Mouse (Mus musculus) liver, embryonic 13.5 days (tissue): ENCODE results near the gene Pdcd1lg2. TPM values are rescaled to one million over a fixed set of nuclear protein-coding genes. Genes with fewer than 3 reads are reported as not detected.
A peak's percentile ranks its signal among the peaks of the same experiment; 100 is the strongest.

Experiments
- ATAC-seq: fragments of 200-750 bp; cut with Nextera tagmentation; 2 replicates; pipeline ENCODE4 v1.8.0; 2017; ENCODE audit warnings: low read depth, mild to moderate bottlenecking, moderate number of reproducible peaks, moderate library complexity
- DNase-seq: peaks from one replicate; pipeline ENCODE4 v3.0.0; 2022
- H3K27ac ChIP-seq: fragments of 300-500 bp; sonication (generic); 2 replicates; pipeline ENCODE4 v1.5.1; 2015; ENCODE audit warnings: moderate library complexity, mild to moderate bottlenecking, inconsistent platforms
- H3K27me3 ChIP-seq: fragments of 300-500 bp; sonication (generic); 2 replicates; pipeline ENCODE4 v1.6.1; 2015; ENCODE audit warnings: mild to moderate bottlenecking, inconsistent platforms
- H3K36me3 ChIP-seq: fragments of 300-500 bp; sonication (generic); 2 replicates; pipeline ENCODE4 v1.6.1; 2015; ENCODE audit warnings: mild to moderate bottlenecking, inconsistent platforms
- H3K4me1 ChIP-seq: fragments of 300-500 bp; sonication (generic); replicated peaks from 2 replicates; pipeline ENCODE4 v1.6.1; 2015; ENCODE audit warnings: inconsistent platforms
- H3K4me2 ChIP-seq: fragments of 300-500 bp; sonication (generic); 2 replicates; pipeline ENCODE4 v1.6.1; 2015; ENCODE audit warnings: inconsistent platforms, mild to moderate bottlenecking, moderate library complexity
- H3K4me3 ChIP-seq: fragments of 300-500 bp; sonication (generic); replicated peaks from 2 replicates; pipeline ENCODE4 v1.5.1; 2015; ENCODE audit warnings: mild to moderate bottlenecking, inconsistent platforms
- H3K9ac ChIP-seq: fragments of 300-500 bp; sonication (generic); 2 replicates; pipeline ENCODE4 v1.6.1; 2015; ENCODE audit warnings: mild to moderate bottlenecking, inconsistent platforms
- H3K9me3 ChIP-seq: fragments of 300-500 bp; sonication (generic); replicated peaks from 2 replicates; pipeline ENCODE4 v1.6.1; 2016; ENCODE audit warnings: inconsistent platforms
- WGBS: fragments of 180-500 bp; shearing (Covaris S2); methylation state at CpG from one replicate; pipeline ENCODE4 v1.1.7; 2015; ENCODE audit not compliant: insufficient replicate concordance; 5-methylcytosine and 5-hydroxymethylcytosine counted together
- polyA plus RNA-seq: library from polyadenylated mRNA; unstranded; fragments of >200 nt; fragmentation: Nextera tagmentation; extraction: Ambion mirVana; gene quantifications from 2 replicates; pipeline ENCODE4 v1.2.1, GENCODE M21; 2015

The Pdcd1lg2 gene
- polyA plus RNA-seq, 1 experiment from 2014 or later, result 0.06 TPM

DNA sequence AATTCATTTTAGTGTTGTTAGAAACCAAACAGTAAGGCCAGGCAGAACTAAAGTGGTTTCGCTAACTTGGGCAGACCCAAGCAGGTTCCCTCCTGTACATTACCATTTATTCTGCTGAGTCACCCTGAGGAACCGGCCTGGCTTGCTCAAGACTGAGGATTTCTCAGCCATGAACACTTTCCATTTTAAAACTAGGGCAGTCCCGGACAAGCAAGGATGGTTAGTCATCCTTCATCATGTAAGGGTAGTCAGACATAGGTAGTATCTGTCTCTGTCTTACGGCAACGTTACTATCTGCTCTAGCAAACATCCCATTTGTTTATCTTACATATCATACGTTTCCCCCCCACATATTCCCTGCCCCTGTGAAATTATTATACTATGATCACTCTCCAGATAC, 25.7 kb upstream of the Pdcd1lg2 start:
- Histone ChIP-seq H3K4me2 (no peak overlapping the region), H3K27ac (no peak overlapping the region), H3K36me3 (0 out of 2 replicates have a peak, but pooled peaks cover 6% of the 10 kb centered on the region), H3K4me3 (no peak overlapping the region), H3K9ac (no peak overlapping the region), H3K9me3 (no peaks in the 10 kb centered on the region), H3K4me1 (peaks cover 5% of the 10 kb centered on the region), H3K27me3 (no peaks in the 10 kb centered on the region)
- DNase-seq (no peak), ATAC-seq (no peak)
- WGBS, result 35% methylated on average over 6 of the region's 6 CpGs

DNA sequence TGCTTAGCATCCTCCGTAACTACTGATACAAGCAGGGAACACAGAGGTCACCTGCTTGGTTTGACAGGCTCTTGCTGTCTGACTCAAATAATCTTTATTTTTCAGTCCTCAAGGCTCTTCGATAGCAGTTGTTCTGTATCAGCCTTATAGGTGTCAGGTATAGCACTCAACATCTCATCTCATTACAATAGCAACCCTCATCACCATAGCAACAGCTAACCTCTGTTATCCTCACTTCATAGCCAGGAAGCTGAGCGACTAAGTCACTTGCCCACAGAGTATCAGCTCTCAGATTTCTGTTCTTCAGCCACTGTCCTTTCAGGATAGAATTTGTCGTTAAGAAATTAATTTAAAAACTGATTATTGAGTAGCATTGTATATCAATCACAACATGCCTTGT, 24.9 kb upstream of the Pdcd1lg2 start:
- no peak for DNase-seq
- H3K4me2 ChIP-seq, result no peak overlapping the region
- no peak overlapping the region for H3K4me3 ChIP-seq
- no peak overlapping the region for H3K9ac ChIP-seq
- no peaks in the 10 kb centered on the region for H3K27me3 ChIP-seq
- no peaks in the 10 kb centered on the region for H3K9me3 ChIP-seq
- no peak overlapping the region for H3K27ac ChIP-seq
- 0 out of 2 replicates have a peak, but pooled peaks cover 7% of the 10 kb centered on the region for H3K4me1 ChIP-seq
- 82% methylated on average over 4 of the region's 4 CpGs for WGBS
- no peak for ATAC-seq
- 0 out of 2 replicates have a peak, but pooled peaks cover 6% of the 10 kb centered on the region for H3K36me3 ChIP-seq

GRCm38 (mm10) chr19:29388818-29389217, 21.9 kb upstream of the Pdcd1lg2 start:
- Histone ChIP-seq H3K27ac (no peak overlapping the region), H3K4me1 (0 out of 2 replicates have a peak, but pooled peaks cover 7% of the 10 kb centered on the region), H3K4me3 (no peak overlapping the region), H3K36me3 (0 out of 2 replicates have a peak, but pooled peaks cover 6% of the 10 kb centered on the region), H3K9me3 (no peaks in the 10 kb centered on the region), H3K9ac (no peak overlapping the region), H3K27me3 (no peaks in the 10 kb centered on the region), H3K4me2 (no peak overlapping the region)
- WGBS, result 74% methylated on average over 1 of the region's 1 CpGs
- no peak for DNase-seq
- ATAC-seq, result no peak

GRCm38 (mm10) chr19:29390483-29390882, 20.2 kb upstream of the Pdcd1lg2 start:
- H3K36me3 ChIP-seq, result 0 out of 2 replicates have a peak, but pooled peaks cover 4% of the 10 kb centered on the region
- WGBS, result 60% methylated on average over 5 of the region's 5 CpGs
- DNase-seq, result no peak
- H3K9ac ChIP-seq, result no peak overlapping the region
- no peak overlapping the region for H3K4me3 ChIP-seq
- H3K27me3 ChIP-seq, result no peaks in the 10 kb centered on the region
- no peak overlapping the region for H3K27ac ChIP-seq
- 0 out of 2 replicates have a peak, but pooled peaks cover 4% of the 10 kb centered on the region for H3K4me1 ChIP-seq
- ATAC-seq, result no peak
- H3K9me3 ChIP-seq, result no peaks in the 10 kb centered on the region
- no peak overlapping the region for H3K4me2 ChIP-seq

DNA sequence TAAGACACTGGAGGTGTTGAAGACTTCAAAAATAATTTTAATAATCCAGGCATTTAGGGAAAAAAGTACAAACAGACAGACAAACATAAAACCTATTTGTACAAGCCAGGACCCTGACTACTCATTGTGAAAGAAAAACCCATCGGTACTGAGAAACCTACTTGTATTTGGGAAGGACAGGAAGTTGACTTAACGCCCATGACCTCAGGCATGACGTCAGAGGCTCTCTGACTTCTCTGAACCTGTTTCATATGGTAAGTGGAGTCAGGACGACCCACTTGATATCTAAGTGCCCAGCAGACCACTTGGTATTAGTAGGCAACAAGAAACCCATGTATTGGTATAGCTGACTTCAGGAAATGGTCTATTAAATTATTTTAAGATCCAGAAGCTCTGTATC, 19.4 kb upstream of the Pdcd1lg2 start:
- DNase-seq, result no peak
- 42% methylated on average over 4 of the region's 4 CpGs for WGBS
- H3K9me3 ChIP-seq, result no peaks in the 10 kb centered on the region
- no peak overlapping the region for H3K4me2 ChIP-seq
- H3K27me3 ChIP-seq, result no peaks in the 10 kb centered on the region
- no peak for ATAC-seq
- 0 out of 2 replicates have a peak, but pooled peaks cover 4% of the 10 kb centered on the region for H3K36me3 ChIP-seq
- H3K4me1 ChIP-seq, result 0 out of 2 replicates have a peak, but pooled peaks cover 4% of the 10 kb centered on the region
- no peak overlapping the region for H3K27ac ChIP-seq
- no peak overlapping the region for H3K9ac ChIP-seq
- H3K4me3 ChIP-seq, result no peak overlapping the region

DNA sequence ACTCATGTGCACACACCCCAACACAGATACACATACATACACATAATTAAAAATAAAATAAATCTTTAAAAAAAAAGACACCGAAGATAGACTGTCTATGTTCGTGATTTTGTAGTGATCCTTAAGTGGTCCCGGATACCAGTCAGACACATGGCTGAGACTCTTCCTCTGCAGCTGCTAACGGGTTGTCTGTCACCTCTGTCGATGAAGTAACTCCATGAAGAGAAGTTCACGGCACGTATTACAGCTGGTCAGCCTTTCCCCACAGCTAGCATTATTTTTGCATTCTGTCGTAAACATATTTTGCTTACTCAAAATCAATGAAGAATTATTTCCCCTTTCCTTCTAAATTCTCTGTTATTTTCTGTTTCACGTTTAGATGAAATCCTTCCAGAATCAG, 17.4 kb upstream of the Pdcd1lg2 start:
- Histone ChIP-seq H3K4me2 (no peak overlapping the region), H3K27me3 (no peaks in the 10 kb centered on the region), H3K4me1 (0 out of 2 replicates have a peak, but pooled peaks cover 4% of the 10 kb centered on the region), H3K9ac (no peak overlapping the region), H3K9me3 (no peaks in the 10 kb centered on the region), H3K4me3 (no peak overlapping the region), H3K27ac (no peak overlapping the region), H3K36me3 (0 out of 2 replicates have a peak, but pooled peaks cover under 1% of the 10 kb centered on the region)
- ATAC-seq (no peak), DNase-seq (no peak)
- WGBS, result 76% methylated on average over 9 of the region's 9 CpGs

GRCm38 (mm10) chr19:29394721-29395120, 16.0 kb upstream of the Pdcd1lg2 start:
- no peaks in the 10 kb centered on the region for H3K27me3 ChIP-seq
- DNase-seq (no peak), ATAC-seq (no peak)
- H3K36me3 ChIP-seq, result no peaks in the 10 kb centered on the region
- H3K4me1 ChIP-seq, result peaks cover 5% of the 10 kb centered on the region; the same call in 1 of the 2 replicates
- WGBS, result 76% methylated on average over 2 of the region's 2 CpGs
- no peak overlapping the region for H3K27ac ChIP-seq
- H3K4me2 ChIP-seq, result no peak overlapping the region
- H3K9me3 ChIP-seq, result no peaks in the 10 kb centered on the region
- H3K9ac ChIP-seq, result no peak overlapping the region
- H3K4me3 ChIP-seq, result no peak overlapping the region

DNA sequence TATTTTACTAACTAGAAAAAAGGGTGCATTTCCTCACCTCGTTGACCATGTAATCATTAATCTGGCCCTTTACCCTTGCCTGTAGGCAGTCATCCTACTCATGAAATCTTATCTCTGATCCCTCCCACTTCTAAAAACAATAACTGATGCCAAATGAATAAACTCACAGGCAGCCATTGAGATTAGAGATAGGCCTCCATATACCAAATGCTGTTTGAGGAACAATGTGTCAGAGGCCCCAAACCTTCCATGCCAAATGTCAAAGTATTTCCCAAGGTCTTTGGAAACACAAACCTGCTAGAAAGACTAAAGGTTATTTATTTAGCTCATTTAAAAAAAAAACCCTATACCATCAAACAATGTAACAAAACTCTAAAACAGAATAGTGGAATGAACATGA, 14.4 kb upstream of the Pdcd1lg2 start:
- no peaks in the 10 kb centered on the region for H3K36me3 ChIP-seq
- H3K27me3 ChIP-seq, result no peaks in the 10 kb centered on the region
- no peaks in the 10 kb centered on the region for H3K9me3 ChIP-seq
- ATAC-seq (no peak), DNase-seq (no peak)
- no peak overlapping the region for H3K27ac ChIP-seq
- WGBS, result 36% methylated on average over 1 of the region's 1 CpGs
- no peak overlapping the region for H3K4me2 ChIP-seq
- no peak overlapping the region for H3K9ac ChIP-seq
- H3K4me3 ChIP-seq, result no peak overlapping the region
- peaks cover 12% of the 10 kb centered on the region for H3K4me1 ChIP-seq

DNA sequence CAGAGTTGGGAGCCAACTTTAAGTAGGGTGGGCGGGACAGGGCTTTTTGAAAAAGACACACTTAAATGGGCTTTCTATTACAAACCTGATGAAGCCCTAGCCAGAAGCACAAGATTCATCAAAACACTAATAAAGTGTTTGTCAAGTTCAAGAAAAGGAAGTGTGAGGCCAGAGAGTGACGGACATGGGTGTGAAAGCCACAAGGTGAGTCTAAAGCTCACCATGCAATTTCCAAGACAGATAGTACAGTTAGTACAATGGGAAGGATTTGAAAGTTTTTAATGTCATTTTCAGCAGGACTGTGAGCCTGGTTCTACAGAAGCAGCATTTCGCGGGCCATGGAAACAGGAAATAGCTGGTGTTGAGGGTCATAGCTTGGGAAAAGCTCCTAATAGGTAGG, 10.9 kb upstream of the Pdcd1lg2 start:
- Histone ChIP-seq H3K4me2 (0 out of 2 replicates have a peak overlapping the region, but pooled peaks have one; percentile 15), H3K27me3 (no peaks in the 10 kb centered on the region), H3K9ac (no peak overlapping the region), H3K4me3 (no peak overlapping the region), H3K9me3 (no peaks in the 10 kb centered on the region), H3K27ac (no peak overlapping the region), H3K4me1 (peaks cover 12% of the 10 kb centered on the region), H3K36me3 (no peaks in the 10 kb centered on the region)
- 43% methylated on average over 4 of the region's 4 CpGs for WGBS
- no peak for DNase-seq
- no peak for ATAC-seq

- WGBS, result 10% methylated on average over 3 of the region's 3 CpGs
- ATAC-seq, result no peak
- Histone ChIP-seq H3K4me2 (peak overlapping the region; percentile 15; the same call in 1 of the 2 replicates), H3K27ac (no peak overlapping the region), H3K4me1 (peaks cover 12% of the 10 kb centered on the region), H3K9ac (no peak overlapping the region), H3K36me3 (no peaks in the 10 kb centered on the region), H3K4me3 (no peak overlapping the region), H3K9me3 (no peaks in the 10 kb centered on the region), H3K27me3 (no peaks in the 10 kb centered on the region)
- peak; percentile 12 for DNase-seq
These were observed 10.3 kb upstream of the Pdcd1lg2 start for GRCm38 (mm10) chr19:29400466-29400865.

- no peak overlapping the region for H3K27ac ChIP-seq
These were observed 8.1 kb upstream of the Pdcd1lg2 start for GRCm38 (mm10) chr19:29402621-29403020.

DNA sequence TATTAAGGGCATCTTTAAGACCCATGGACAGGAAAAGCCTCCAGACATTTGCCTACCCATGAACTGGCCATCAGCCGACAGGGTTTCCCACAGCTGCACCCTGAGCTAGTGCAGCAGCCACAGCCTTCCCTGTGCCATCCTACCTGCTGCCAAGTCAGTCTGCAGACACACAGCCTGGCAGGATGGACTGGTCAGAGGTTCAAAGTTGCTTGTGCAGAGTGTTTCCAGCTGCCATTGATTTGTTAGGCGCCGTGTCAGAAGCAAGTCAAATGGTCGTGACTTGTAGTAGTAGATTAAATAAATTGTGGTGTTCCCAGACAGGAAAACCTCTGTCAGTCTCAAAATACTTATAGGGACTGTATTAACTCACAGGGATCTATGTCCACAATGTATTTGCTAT, 7.5 kb upstream of the Pdcd1lg2 start:
- Histone ChIP-seq H3K36me3 (no peaks in the 10 kb centered on the region), H3K4me1 (peaks cover 12% of the 10 kb centered on the region), H3K9me3 (no peaks in the 10 kb centered on the region), H3K27ac (no peak overlapping the region), H3K4me3 (no peak overlapping the region), H3K27me3 (no peaks in the 10 kb centered on the region), H3K9ac (no peak overlapping the region), H3K4me2 (no peak overlapping the region)
- no peak for DNase-seq
- WGBS, result 66% methylated on average over 4 of the region's 4 CpGs
- ATAC-seq, result no peak

More at GRCm38 (mm10) chr19:29402621-29403020, 8.1 kb upstream of the Pdcd1lg2 start:
- no peak for ATAC-seq
- Histone ChIP-seq H3K9ac (no peak overlapping the region), H3K36me3 (no peaks in the 10 kb centered on the region), H3K4me1 (peaks cover 12% of the 10 kb centered on the region), H3K9me3 (no peaks in the 10 kb centered on the region), H3K4me2 (no peak overlapping the region), H3K27me3 (no peaks in the 10 kb centered on the region), H3K4me3 (no peak overlapping the region)
- WGBS, result 78% methylated on average over 4 of the region's 4 CpGs
- no peak for DNase-seq
